Mouse (Mus musculus): ENCODE results near the gene Abhd13.

DNA sequence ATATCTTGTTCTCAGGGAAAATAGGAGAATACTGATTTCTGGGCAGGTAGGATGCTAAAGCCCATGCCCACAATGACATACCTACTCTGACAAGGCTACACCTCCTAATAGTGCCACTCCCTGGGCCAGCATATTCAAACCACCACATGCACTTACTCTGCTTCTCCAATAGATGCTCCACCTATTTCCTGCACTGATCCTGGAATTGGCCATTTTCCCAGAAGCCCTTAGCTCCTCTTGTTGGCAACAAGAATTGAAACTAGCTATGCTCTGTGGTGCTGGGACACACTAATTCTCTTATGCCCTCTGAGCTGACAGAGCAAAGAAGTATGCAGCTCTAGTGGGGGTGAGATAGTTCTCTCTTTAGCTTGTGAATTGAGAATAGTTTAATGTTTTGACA lies 44.8 kb upstream of the Abhd13 start:
- TF ChIP-seq CTCF (IDR thresholded peaks at IDR 0.05; ENCODE audit: insufficient read depth, low read depth, low read length) (no peak), POLR2A (IDR thresholded peaks at IDR 0.05; ENCODE audit: insufficient read depth, low read depth, low read length) (no peak)

Data from olfactory bulb, adult 2 months (tissue).